Mouse (Mus musculus) G1E (cell line): Measurements from ENCODE around the gene Efemp1.

Source experiments
- CTCF ChIP-seq: IDR thresholded peaks from 2 replicates; pipeline ENCODE4 v1.5.1; 2012; ENCODE audit warnings: low read depth, low read length, inconsistent platforms, mixed read lengths
- GATA1 ChIP-seq: IDR thresholded peaks from 2 replicates; pipeline ENCODE4 v1.6.1; 2012; ENCODE audit warnings: borderline replicate concordance, low read length, inconsistent platforms, mixed read lengths
- GATA2 ChIP-seq: IDR thresholded peaks from 2 replicates; pipeline ENCODE4 v1.6.1; 2012; ENCODE audit warnings: low read depth, low read length, inconsistent platforms, borderline replicate concordance
- POLR2AphosphoS5 ChIP-seq: IDR thresholded peaks from 2 replicates; pipeline ENCODE4 v1.6.1; 2012; ENCODE audit warnings: low read depth, low read length, inconsistent platforms; ENCODE audit not compliant: insufficient replicate concordance

- TF ChIP-seq GATA2 (no peak), CTCF (no peak), GATA1 (no peak), POLR2AphosphoS5 (no peak)
These were observed 30.1 kb downstream of the Efemp1 start for GRCm38 (mm10) chr11:28883106-28883505.
